Mouse (Mus musculus) limb, embryonic 15.5 days (tissue): ENCODE results near the gene Rbm12. TPM values are rescaled to one million over a fixed set of nuclear protein-coding genes. Genes with fewer than 3 reads are reported as not detected.
A peak's percentile ranks its signal among the peaks of the same experiment; 100 is the strongest.

Source experiments
- ATAC-seq: fragments of 200-750 bp; cut with Nextera tagmentation; 2 replicates; pipeline ENCODE4 v1.8.0; 2017; ENCODE audit warnings: low read depth, moderate TSS enrichment; ENCODE audit not compliant: insufficient number of reproducible peaks, low FRiP score, low TSS enrichment
- H3K27ac ChIP-seq: fragments of 300-500 bp; sonication (generic); 2 replicates; pipeline ENCODE4 v1.5.1; 2015; ENCODE audit warnings: moderate library complexity, mild to moderate bottlenecking, inconsistent platforms
- H3K27me3 ChIP-seq: fragments of 300-500 bp; sonication (generic); 2 replicates; pipeline ENCODE4 v1.6.1; 2015; ENCODE audit warnings: inconsistent platforms
- H3K36me3 ChIP-seq: fragments of 300-500 bp; sonication (generic); 2 replicates; pipeline ENCODE4 v1.6.1; 2015; ENCODE audit warnings: inconsistent platforms
- H3K4me1 ChIP-seq: fragments of 300-500 bp; sonication (generic); 2 replicates; pipeline ENCODE4 v1.6.1; 2015; ENCODE audit warnings: inconsistent platforms
- H3K4me2 ChIP-seq: fragments of 300-500 bp; sonication (generic); 2 replicates; pipeline ENCODE4 v1.6.1; 2015; ENCODE audit warnings: mild to moderate bottlenecking, inconsistent platforms
- H3K4me3 ChIP-seq: fragments of 300-500 bp; sonication (generic); 2 replicates; pipeline ENCODE4 v1.5.1; 2015; ENCODE audit warnings: mild to moderate bottlenecking, inconsistent platforms
- H3K9ac ChIP-seq: fragments of 300-500 bp; sonication (generic); 2 replicates; pipeline ENCODE4 v1.6.1; 2015; ENCODE audit warnings: inconsistent platforms
- H3K9me3 ChIP-seq: fragments of 300-500 bp; sonication (generic); 2 replicates; pipeline ENCODE4 v1.6.1; 2016; ENCODE audit warnings: inconsistent platforms
- WGBS: fragments of 180-500 bp; shearing (Covaris S2); methylation state at CpG from one replicate; pipeline ENCODE4 v1.1.7; 2015; 5-methylcytosine and 5-hydroxymethylcytosine counted together
- polyA plus RNA-seq: library from polyadenylated mRNA; unstranded; fragments of >200 nt; fragmentation: Nextera tagmentation; extraction: Ambion mirVana; gene quantifications from 2 replicates; pipeline ENCODE4 v1.2.1, GENCODE M21; 2015

The Rbm12 gene
- polyA plus RNA-seq, 1 experiment from 2014 or later, result 26.0 TPM

DNA sequence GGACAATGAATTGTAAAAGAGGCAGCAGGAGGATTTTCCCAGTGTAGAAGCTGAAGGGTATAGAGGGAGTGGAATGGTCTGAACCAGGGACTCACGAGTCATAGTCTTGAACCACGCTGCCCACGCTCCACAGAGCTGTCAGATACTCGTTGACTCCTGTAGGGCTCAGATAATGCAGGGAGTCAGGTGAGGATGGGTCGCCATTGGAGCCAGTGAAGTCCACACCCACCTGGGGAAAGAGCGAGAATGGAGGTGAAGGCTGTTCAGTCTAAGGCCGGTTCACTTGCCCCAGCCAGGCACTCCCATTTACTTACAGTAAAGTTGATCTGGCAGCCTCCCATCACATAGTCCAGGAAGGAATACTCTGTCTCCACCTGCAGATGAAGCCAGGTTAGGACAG lies 34.3 kb downstream of the Rbm12 start:
- 90% methylated on average over 7 of the region's 7 CpGs for WGBS
- Histone ChIP-seq H3K9ac (no peak overlapping the region), H3K4me2 (no peak overlapping the region), H3K4me1 (no peaks in the 10 kb centered on the region), H3K4me3 (no peak overlapping the region), H3K9me3 (no peaks in the 10 kb centered on the region), H3K27me3 (no peaks in the 10 kb centered on the region), H3K27ac (no peak overlapping the region), H3K36me3 (peaks cover 68% of the 10 kb centered on the region)
- no peak for ATAC-seq

DNA sequence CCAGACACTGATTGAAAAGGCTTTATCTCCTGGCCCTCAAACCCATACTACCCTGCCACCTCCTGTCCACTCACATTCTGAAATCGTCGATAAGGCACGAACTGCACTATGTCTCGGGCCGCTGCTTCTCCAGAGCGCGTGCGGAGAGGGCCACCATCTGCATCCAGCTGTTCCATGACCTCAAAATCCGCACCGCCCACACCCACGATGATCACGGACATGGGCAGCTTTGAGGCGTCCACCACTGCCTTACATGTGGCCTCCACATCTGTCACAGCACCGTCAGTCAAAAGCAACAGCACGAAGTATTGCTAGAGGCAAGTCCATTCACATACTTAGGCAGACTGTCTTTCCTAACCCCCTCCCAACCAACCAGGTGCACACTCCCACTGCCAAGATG lies 38.1 kb downstream of the Rbm12 start:
- peaks cover 97% of the 10 kb centered on the region for H3K36me3 ChIP-seq
- WGBS, result 93% methylated on average over 15 of the region's 15 CpGs

GRCm38 (mm10) chr2:156071236-156071635 lies 40.5 kb downstream of the Rbm12 start:
- Histone ChIP-seq H3K27me3 (no peaks in the 10 kb centered on the region), H3K27ac (no peak overlapping the region), H3K36me3 (peaks cover 77% of the 10 kb centered on the region), H3K9me3 (no peaks in the 10 kb centered on the region), H3K4me3 (no peak overlapping the region), H3K4me2 (no peak overlapping the region), H3K9ac (no peak overlapping the region), H3K4me1 (peaks cover 3% of the 10 kb centered on the region)
- 94% methylated on average over 10 of the region's 10 CpGs for WGBS
- ATAC-seq, result no peak

More for the DNA sequence above, 38.1 kb downstream of the Rbm12 start:
- Histone ChIP-seq H3K4me1 (no peaks in the 10 kb centered on the region), H3K9ac (no peak overlapping the region), H3K27ac (no peak overlapping the region), H3K4me2 (no peak overlapping the region), H3K4me3 (no peak overlapping the region), H3K9me3 (no peaks in the 10 kb centered on the region), H3K27me3 (no peaks in the 10 kb centered on the region)
- ATAC-seq, result no peak

DNA sequence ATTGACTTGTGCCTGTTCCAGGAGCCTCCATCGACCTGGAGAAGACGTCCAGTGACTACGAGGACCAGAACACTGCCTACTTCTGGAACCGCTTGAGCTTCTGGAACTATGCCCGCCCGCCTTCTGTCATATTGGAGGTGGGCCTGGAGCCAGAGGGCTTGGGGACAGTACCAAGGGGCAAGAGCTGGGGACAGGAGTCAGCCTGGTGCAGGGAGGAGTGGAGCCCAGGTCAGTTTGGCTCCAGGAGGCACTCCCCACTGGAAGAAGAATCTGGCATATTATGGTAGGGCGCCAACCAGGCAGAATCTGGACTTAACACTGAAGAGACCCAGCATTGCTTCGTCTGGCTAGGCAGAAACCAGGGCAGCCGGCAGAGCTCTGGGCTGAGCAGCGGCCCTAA lies 43.9 kb downstream of the Rbm12 start:
- Histone ChIP-seq H3K27me3 (no peaks in the 10 kb centered on the region), H3K4me3 (no peak overlapping the region), H3K36me3 (peaks cover 45% of the 10 kb centered on the region), H3K9ac (no peak overlapping the region), H3K4me1 (peaks cover 13% of the 10 kb centered on the region), H3K9me3 (no peaks in the 10 kb centered on the region), H3K4me2 (no peak overlapping the region), H3K27ac (no peak overlapping the region)
- ATAC-seq, result no peak
- 88% methylated on average over 10 of the region's 10 CpGs for WGBS

GRCm38 (mm10) chr2:156066126-156066525 lies 45.7 kb downstream of the Rbm12 start:
- Histone ChIP-seq H3K4me2 (peak overlapping the region; percentile 95), H3K36me3 (peaks cover 29% of the 10 kb centered on the region), H3K4me3 (peak overlapping the region; percentile 75), H3K27me3 (no peaks in the 10 kb centered on the region), H3K9ac (0 out of 2 replicates have a peak overlapping the region, but pooled peaks have one; percentile 65), H3K27ac (0 out of 2 replicates have a peak overlapping the region, but pooled peaks have one; percentile 27), H3K9me3 (no peaks in the 10 kb centered on the region), H3K4me1 (peaks cover 13% of the 10 kb centered on the region)
- WGBS, result 30% methylated on average over 10 of the region's 10 CpGs
- ATAC-seq, result no peak

DNA sequence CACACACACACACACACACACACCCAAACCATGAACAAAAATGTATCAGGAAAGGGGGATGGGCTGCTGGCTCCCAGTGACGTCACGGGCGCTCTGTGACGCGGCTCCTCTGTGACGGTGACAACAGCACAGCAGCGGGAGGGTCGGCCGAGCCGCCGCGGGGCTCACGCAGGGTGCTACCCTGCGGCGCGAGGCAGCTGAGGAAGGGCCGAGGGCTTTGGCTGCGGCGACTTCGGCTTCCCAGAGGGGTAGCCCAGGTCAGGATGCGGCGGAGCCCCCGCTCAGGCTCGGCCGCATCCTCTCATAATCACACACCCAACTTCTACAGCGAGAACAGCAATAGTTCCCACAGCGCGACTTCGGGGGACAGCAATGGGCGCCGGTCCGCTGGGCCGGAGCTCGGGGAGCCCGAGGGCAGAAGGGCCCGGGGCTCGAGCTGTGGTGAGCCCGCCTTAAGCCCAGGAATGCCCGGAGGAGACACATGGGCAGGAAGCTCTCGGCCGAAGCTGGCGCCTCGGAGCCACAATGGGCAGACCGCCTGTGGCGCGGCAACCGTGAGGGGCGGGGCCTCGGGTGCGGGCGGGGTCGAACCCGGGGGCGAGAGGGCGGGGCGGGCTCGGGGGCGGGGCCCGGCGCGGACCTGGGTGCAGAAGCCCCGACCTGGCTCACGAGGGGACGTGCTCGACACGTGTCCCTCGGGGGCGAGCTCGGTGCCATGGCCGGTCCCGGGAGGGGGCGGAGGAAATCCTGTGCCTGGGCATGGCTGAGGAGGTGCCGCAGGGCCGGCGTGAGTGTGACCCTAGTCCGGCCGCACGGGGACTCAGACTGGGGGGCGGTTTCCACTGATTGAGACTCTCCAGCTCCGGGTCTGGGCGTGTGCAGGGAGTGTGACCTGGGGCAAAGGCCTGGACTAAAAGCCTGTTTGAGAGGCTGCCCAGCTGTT lies 46.4 kb downstream of the Rbm12 start, which contains the start of gene Spag4:
TSS of gene Spag4 (plus strand) at position 77 of the 943 bp plus-strand sequence.
- no peaks in the 10 kb centered on the region for H3K9me3 ChIP-seq
- peak within 1 kb of the TSS; percentile 72 for H3K27ac ChIP-seq
- no peaks in the 10 kb centered on the region for H3K27me3 ChIP-seq
- peak within 1 kb of the TSS; percentile 75 for H3K4me3 ChIP-seq
- under 1% methylated on average over 76 of the region's 81 CpGs for WGBS
- peak within 1 kb of the TSS; percentile 65 for H3K9ac ChIP-seq
- peaks cover 22% of the 10 kb centered on the region for H3K36me3 ChIP-seq
- ATAC-seq, result peak; percentile 50
- H3K4me2 ChIP-seq, result peak within 1 kb of the TSS; percentile 95
- H3K4me1 ChIP-seq, result peaks cover 13% of the 10 kb centered on the region

- 75% methylated on average over 9 of the region's 9 CpGs for WGBS
- H3K27me3 ChIP-seq, result 0 out of 2 replicates have a peak, but pooled peaks cover under 1% of the 10 kb centered on the region
These were observed 59.0 kb downstream of the Rbm12 start, which contains the start of gene Fer1l4 for GRCm38 (mm10) chr2:156052816-156053215. Fer1l4 (minus strand) TSS chr2:156052947.

DNA sequence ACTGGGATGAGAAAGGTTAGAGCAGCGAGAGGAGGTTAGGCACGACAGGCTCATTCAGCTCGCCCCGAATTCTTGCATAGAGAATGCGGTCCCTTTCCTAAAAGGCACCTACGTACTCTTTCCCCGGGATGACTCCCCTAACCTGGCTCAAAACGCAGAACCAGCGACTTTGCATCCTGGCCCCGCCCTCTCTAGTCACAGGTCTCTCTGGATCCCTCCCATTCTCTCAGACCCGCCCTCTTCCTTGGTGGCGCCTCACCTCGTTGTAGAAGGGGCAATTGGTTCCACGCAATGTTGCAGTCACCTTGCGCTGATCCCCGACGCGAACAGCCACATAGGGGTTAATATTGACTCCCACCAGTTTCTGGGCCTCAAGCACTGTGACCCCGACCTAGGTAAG lies 63.8 kb downstream of the Rbm12 start:
- H3K9ac ChIP-seq, result no peak overlapping the region
- H3K9me3 ChIP-seq, result no peaks in the 10 kb centered on the region
- WGBS, result 7% methylated on average over 19 of the region's 19 CpGs
- ATAC-seq, result no peak
- peaks cover 4% of the 10 kb centered on the region; the same call in 1 of the 2 replicates for H3K4me1 ChIP-seq
- H3K4me2 ChIP-seq, result peak overlapping the region; percentile 33
- H3K36me3 ChIP-seq, result no peaks in the 10 kb centered on the region
- 0 out of 2 replicates have a peak overlapping the region, but pooled peaks have one; percentile 8 for H3K4me3 ChIP-seq
- H3K27ac ChIP-seq, result no peak overlapping the region
- H3K27me3 ChIP-seq, result peaks cover 13% of the 10 kb centered on the region

More at GRCm38 (mm10) chr2:156052816-156053215, 59.0 kb downstream of the Rbm12 start, which contains the start of gene Fer1l4:
- H3K9ac ChIP-seq, result no peak within 1 kb of the TSS
- H3K4me3 ChIP-seq, result no peak within 1 kb of the TSS
- H3K4me1 ChIP-seq, result peaks cover 3% of the 10 kb centered on the region; the same call in 1 of the 2 replicates
- no peak for ATAC-seq
- H3K4me2 ChIP-seq, result no peak within 1 kb of the TSS
- H3K36me3 ChIP-seq, result no peaks in the 10 kb centered on the region
- no peaks in the 10 kb centered on the region for H3K9me3 ChIP-seq
- no peak within 1 kb of the TSS for H3K27ac ChIP-seq

- Histone ChIP-seq H3K4me3 (no peak overlapping the region), H3K9me3 (no peaks in the 10 kb centered on the region), H3K36me3 (no peaks in the 10 kb centered on the region), H3K4me2 (no peak overlapping the region), H3K27me3 (peaks cover 13% of the 10 kb centered on the region), H3K4me1 (peaks cover 2% of the 10 kb centered on the region; the same call in 1 of the 2 replicates), H3K9ac (no peak overlapping the region), H3K27ac (no peak overlapping the region)
- 80% methylated on average over 8 of the region's 8 CpGs for WGBS
- ATAC-seq, result no peak
These were observed 68.9 kb downstream of the Rbm12 start for GRCm38 (mm10) chr2:156042903-156043302.

Other genes with a start within 250 kb of the Rbm12 start
- 60.8 and 70.9 TPM in 2 replicates for gene Uqcc1, start 181.7 kb downstream of the Rbm12 start, polyA plus RNA-seq
- gene Gm15557, start 171.2 kb downstream of the Rbm12 start, polyA plus RNA-seq, result 0.13 and 0.21 TPM in 2 replicates
- gene Gdf5, start 166.6 kb downstream of the Rbm12 start, polyA plus RNA-seq, result 44.7 and 60.7 TPM in 2 replicates
- gene Cep250, start 155.5 kb downstream of the Rbm12 start, polyA plus RNA-seq, result 22.7 and 24.2 TPM in 2 replicates
- 1.7 and 1.8 TPM in 2 replicates for gene 6430550D23Rik, start 104.0 kb downstream of the Rbm12 start, polyA plus RNA-seq
- 239 and 246 TPM in 2 replicates for gene Ergic3, start 103.9 kb downstream of the Rbm12 start, polyA plus RNA-seq
- gene Fer1l4, start 59.0 kb downstream of the Rbm12 start, polyA plus RNA-seq, result not detected in 2 replicates
- 2.2 and 2.7 TPM in 2 replicates for gene Spag4, start 46.8 kb downstream of the Rbm12 start, polyA plus RNA-seq
- 57.3 and 57.8 TPM in 2 replicates for gene Cpne1, start within 50 bp of the Rbm12 start, polyA plus RNA-seq
- gene Gm28036, start 15.1 kb upstream of the Rbm12 start, polyA plus RNA-seq, result 19.5 and 20.9 TPM in 2 replicates
- 316 and 346 TPM in 2 replicates for gene Romo1, start 32.1 kb upstream of the Rbm12 start, polyA plus RNA-seq
- 39.3 and 43.6 TPM in 2 replicates for gene Nfs1, start 32.2 kb upstream of the Rbm12 start, polyA plus RNA-seq
- gene Rbm39, start 68.3 kb upstream of the Rbm12 start, polyA plus RNA-seq, result 595 and 644 TPM in 2 replicates
- gene Phf20, start 84.5 kb upstream of the Rbm12 start, polyA plus RNA-seq, result 68.4 and 70.8 TPM in 2 replicates
- 3.8 and 3.9 TPM in 2 replicates for gene Cnbd2, start 200.3 kb upstream of the Rbm12 start, polyA plus RNA-seq
- gene Scand1, start 200.7 kb upstream of the Rbm12 start, polyA plus RNA-seq, result 56.0 and 68.1 TPM in 2 replicates